Mouse (Mus musculus) adrenal gland, postnatal 10 days (tissue): ENCODE measurements around the gene Trabd2b. TPM values are rescaled to one million over a fixed set of nuclear protein-coding genes. Genes with fewer than 3 reads are reported as not detected.
A peak's percentile ranks its signal among the peaks of the same experiment; 100 is the strongest.

Experiments
- DNase-seq: peaks from one replicate; pipeline ENCODE4 v3.0.0; 2021; ENCODE audit warnings: mixed read lengths
- total RNA-seq, 2 experiments: library from RNA; stranded (reverse); gene quantifications; 2 replicates each; pipeline ENCODE4 v1.2.3; 2021

Gene Trabd2b
- total RNA-seq, 2 experiments from 2014 or later: 1.7 to 1.8 TPM

GRCm38 (mm10) chr4:114605670-114606069 is 199.1 kb downstream of the Trabd2b start:
- DNase-seq: no peak

GRCm38 (mm10) chr4:114607873-114608272 is 201.3 kb downstream of the Trabd2b start:
- no peak for DNase-seq

DNA sequence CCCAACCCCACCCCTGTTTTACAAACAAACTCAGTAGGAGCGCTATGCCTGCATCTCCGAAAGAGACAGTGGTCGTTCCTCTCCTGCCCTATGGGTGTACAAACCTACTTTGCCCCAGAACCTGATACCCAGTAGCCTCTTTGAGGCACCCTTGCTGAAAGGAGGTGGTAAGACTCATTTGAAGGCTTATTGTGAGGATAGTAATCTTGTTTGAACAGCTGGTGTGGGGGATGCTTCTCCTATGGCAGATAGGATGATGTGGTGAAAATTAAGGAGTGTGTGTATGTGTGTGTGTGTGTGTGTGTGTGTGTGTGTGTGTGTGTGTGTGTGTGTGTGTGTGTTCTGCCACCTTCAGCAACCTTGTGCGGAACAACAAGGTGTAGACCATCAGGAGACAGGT is 202.8 kb downstream of the Trabd2b start:
- DNase-seq: no peak

GRCm38 (mm10) chr4:114611166-114611929 is 204.8 kb downstream of the Trabd2b start:
- DNase-seq: peak; percentile 38

- DNase-seq: peak; percentile 27
These were observed 205.5 kb downstream of the Trabd2b start for GRCm38 (mm10) chr4:114612032-114612431.

- DNase-seq: no peak
These were observed 206.3 kb downstream of the Trabd2b start for GRCm38 (mm10) chr4:114612827-114613226.

DNA sequence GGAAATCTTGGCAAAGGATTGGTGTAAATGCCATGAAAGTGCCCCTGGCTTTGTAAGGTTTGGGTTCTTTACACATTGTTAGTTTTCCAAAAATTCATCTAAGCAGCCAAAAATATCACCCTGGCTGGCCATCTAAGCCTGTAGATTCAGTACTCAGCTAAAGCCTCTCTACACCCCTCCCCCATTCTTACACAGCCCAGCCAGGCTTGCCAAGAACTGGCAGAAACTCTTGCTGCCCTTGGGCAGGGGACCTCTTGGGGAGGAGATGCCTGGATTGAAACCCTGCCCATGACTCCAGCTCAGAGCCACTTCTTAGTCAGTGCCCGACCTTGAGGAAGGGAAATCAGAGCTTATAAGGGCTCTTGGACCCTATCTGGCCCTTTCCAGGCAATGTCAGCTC is 207.6 kb downstream of the Trabd2b start:
- DNase-seq: peak; percentile 73

DNA sequence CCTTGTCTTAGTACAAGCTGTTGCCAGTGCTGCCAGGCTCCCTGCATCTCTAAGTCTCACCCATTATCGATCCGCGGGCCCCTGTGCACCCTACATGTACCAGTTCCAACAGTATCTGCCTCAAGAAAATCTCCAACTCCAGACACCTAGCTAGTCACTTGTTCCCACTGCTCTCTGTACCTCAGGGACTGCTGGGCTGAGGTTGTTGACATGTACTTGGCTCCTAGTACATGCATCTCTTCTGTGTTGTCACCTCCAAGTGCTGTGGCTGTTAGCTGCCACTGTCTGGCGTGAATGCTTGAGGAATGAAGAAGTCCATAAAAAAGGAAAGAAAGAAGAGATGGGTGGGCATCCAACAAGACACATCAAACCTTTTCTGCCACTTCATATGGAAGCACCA is 209.2 kb downstream of the Trabd2b start:
- no peak for DNase-seq

DNA sequence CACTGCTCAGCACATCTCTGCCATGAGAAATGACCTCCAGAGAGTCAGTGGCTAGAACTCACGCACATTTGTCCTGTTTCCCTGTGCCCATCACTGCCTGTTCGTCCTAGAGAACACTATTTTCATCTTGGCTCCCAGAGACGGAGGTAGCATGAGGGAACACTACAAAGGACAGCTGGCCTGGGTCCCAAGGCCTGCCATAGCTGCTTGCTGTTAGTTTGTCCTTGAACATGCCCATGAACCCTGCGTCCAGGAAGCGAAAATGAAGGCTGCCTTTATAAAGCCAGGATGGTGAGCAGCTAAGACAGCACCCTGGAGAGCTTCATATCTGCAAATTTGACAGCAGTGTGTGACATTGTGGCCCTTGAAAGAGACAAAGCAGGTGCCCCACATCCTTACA is 216.4 kb downstream of the Trabd2b start:
- DNase-seq: peak; percentile 54

DNA sequence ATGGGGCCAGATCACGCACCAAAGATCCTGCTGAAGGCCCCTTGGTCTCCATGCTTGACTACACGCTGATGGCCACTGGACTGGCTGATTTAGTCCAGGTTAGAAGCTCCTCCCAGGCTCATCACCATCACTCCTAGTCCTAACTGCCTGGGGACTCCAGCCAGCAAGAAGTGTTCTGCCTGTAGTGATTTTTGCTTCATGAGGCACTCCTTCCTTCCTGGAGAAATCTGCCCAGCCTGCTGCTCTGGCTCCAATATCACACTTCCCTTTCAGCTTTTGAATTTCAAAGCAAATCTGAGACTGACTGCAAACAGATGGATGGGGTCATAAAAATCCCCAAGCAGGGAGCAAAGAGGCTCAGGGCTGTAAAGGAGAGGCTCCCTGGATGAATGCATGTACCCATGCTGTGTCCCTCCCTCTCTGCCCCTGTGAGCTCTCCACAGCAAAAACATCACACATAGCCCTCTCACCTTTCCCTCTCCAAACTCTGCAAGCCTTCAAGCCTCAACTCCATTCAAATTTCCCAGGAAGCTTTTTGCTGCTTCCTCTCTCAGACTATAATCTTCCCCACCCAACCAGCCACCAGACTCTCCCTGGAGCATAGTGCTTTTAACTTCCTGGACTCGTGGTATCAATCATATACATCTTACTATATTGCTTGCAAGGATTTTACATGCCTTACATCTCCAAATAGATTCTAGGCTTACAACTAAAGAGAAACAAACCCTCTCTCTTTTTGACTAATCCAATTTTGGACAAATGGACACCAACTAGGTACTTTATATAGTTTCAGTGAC is 217.8 kb downstream of the Trabd2b start:
- no peak for DNase-seq

- no peak for DNase-seq
These were observed 218.8 kb downstream of the Trabd2b start for GRCm38 (mm10) chr4:114625357-114625756.

- no peak for DNase-seq
These were observed 219.4 kb downstream of the Trabd2b start for GRCm38 (mm10) chr4:114625920-114626319.

GRCm38 (mm10) chr4:114627674-114628293 is 221.3 kb downstream of the Trabd2b start:
- no peak for DNase-seq

GRCm38 (mm10) chr4:114635889-114636288 is 229.4 kb downstream of the Trabd2b start:
- DNase-seq: peak; percentile 82

DNA sequence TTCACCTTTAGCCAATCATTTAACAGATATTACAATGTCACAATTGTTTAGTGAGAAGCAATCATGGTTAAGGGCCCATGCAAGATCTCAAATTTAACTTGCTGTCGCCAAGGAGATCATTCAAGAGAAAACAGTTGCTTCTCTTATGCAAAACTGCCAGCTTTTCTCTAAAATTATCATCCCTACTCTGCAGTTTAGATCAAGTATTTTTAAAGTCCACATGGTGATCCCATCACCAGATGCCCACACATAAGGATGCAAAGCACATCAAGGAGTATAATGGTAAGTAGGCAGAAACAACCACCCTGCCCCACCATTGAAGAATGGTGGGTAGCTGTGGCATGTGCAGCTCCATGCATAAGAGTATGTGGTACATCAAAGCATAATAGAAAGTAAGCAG is 229.8 kb downstream of the Trabd2b start:
- DNase-seq: no peak

- DNase-seq: peak; percentile 45
These were observed 230.6 kb downstream of the Trabd2b start for GRCm38 (mm10) chr4:114637120-114637519.

DNA sequence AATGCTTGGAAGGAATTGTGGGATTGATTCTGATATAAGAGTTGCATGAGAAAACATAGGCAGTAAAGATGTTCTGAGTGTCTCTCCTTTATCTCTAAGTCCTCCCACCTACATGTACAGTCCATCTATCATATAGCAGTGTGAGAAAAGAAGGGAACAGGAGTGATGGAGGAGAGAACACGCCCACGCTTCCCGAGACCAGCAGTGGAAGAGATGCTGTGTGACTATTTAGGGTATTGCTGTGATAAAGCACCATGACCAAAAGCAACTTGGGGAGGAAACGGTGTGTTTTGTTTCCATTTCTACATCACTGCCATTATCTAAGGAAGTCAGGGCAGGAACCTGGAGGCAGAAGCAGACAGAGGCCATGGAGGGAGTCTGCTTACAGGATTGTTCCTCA is 235.9 kb downstream of the Trabd2b start:
- DNase-seq: no peak

- no peak for DNase-seq
These were observed 237.2 kb downstream of the Trabd2b start for GRCm38 (mm10) chr4:114643679-114644208.

- DNase-seq: no peak
These were observed 238.8 kb downstream of the Trabd2b start for GRCm38 (mm10) chr4:114645341-114645740.

- no peak for DNase-seq
These were observed 240.5 kb downstream of the Trabd2b start for GRCm38 (mm10) chr4:114646825-114647681.

DNA sequence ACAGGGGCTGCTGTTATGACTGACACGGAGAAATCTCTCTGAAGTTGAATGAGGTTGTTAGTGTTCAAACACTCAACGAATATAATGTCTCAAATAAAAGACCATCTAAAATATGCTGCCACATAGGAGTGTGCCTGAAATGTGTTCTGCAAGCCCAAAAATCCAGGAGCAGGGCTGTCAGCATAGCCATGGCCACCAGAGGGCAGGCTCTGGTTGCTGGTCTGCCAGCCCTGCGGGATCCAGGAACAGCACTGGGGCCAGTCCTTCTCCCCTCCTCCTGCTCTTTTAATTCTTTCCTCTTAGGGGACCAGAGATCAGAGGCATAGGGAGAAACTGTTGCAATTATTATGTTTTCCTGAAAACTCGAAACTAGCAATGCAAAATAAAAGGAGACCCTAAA is 241.2 kb downstream of the Trabd2b start:
- DNase-seq: peak; percentile 89
